8 mouse cellular contexts compared by ENCODE assay signal in the genomic region with DNA sequence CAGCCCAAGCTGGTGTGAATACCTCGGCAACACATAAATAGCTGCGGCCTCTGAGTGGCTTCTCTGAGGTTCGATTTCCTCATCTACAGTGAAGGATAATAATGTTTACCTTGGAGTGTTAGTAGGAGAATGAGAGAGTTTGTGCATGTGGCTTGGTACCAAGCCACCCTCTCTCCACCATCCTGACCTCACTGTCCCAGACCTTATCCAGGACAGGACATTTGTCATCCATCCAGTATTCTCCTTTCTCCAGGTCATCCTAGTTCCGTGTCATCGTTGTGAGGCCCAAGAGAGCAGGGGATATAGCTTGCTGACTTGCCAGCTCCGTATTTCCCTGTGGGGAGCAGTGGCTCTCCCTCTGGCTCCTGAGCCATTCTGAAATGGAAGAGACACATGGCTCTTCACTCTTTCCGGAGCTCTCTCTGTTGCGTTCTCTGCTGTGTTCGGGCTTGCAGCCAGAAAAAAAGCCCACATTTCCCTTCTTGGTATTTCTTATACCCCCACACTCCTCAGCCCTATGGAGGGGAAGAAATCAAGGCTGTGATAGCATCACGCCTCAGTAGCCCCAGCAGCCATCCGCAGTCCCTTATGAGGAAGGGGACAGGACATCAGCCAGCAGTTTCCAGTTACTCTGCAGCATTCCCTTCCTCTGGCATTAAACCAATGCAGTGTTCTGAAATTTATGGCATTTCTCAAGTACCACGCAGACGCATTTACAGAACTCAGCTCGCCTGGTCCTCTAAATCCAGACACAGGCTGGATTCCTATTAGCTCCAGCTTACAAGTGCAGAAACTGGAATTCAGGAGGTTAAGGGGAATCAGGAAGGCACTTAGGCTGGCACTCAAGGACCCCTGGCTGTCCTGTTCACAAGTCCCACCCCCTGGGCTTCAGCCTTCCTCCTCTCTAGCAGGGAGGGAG. TPM values are rescaled to one million over a fixed set of nuclear protein-coding genes. Genes with fewer than 3 reads are reported as not detected.
DNase-seq lines count a peak whose midpoint lies in the region; ATAC-seq and TF ChIP-seq lines count a peak whose summit lies in the region.

No protein-coding gene starts in this region.

- peak in 1 of 2 experiments; percentile 35 for DNase-seq in cerebellum, adult 2 months
- DNase-seq in cerebellum, adult 11 months = no peak
- DNase-seq in intestine, embryonic 14.5 days (ENCODE audit: low spot score) = peak; percentile 71
- DNase-seq in liver, postnatal 0 days = no peak
- DNase-seq in right cerebral cortex, postnatal 10 days (ENCODE audit: low spot score in 2 of 2) = peak; percentile 86 to 88
- DNase-seq in thymus, postnatal 4 days = no peak

- peak; percentile 49 for ATAC-seq in forebrain, embryonic 16.5 days
- peak; percentile 44 for ATAC-seq in intestine, embryonic 14.5 days (replicated peaks; ENCODE audit: low FRiP score, low TSS enrichment, low read depth)
- ATAC-seq in liver, postnatal 0 days = peak; percentile 39; the same call in 1 of the 2 replicates

- H3K36me3 ChIP-seq in forebrain, embryonic 16.5 days (ENCODE audit: control insufficient read depth, insufficient read depth) = no peaks in the 10 kb centered on the region
- no peaks in the 10 kb centered on the region for H3K36me3 ChIP-seq in intestine, embryonic 14.5 days (ENCODE audit: control insufficient read depth, insufficient read depth, low read length)
- no peaks in the 10 kb centered on the region for H3K36me3 ChIP-seq in liver, postnatal 0 days (replicated peaks; ENCODE audit: insufficient read depth, low read length)

- H3K4me1 ChIP-seq in cerebellum, adult 2 months (ENCODE audit: control insufficient read depth, insufficient read depth, low read length) = peaks cover 17% of the 10 kb centered on the region
- H3K4me1 ChIP-seq in bone marrow, adult 2 months (ENCODE audit: control insufficient read depth, insufficient read depth, low read length) = peaks cover 7% of the 10 kb centered on the region
- H3K4me1 ChIP-seq in forebrain, embryonic 16.5 days (replicated peaks; ENCODE audit: control insufficient read depth, insufficient read depth, low read length) = peaks cover 33% of the 10 kb centered on the region
- H3K4me1 ChIP-seq in intestine, embryonic 14.5 days (replicated peaks; ENCODE audit: control insufficient read depth, insufficient read depth, low read length) = peaks cover 38% of the 10 kb centered on the region
- H3K4me1 ChIP-seq in liver, postnatal 0 days (ENCODE audit: insufficient read depth) = peaks cover 26% of the 10 kb centered on the region

- no peak for TF ChIP-seq POLR2A in cerebellum, adult 2 months (IDR thresholded peaks at IDR 0.05; ENCODE audit: borderline replicate concordance, insufficient read depth, low read length)
- TF ChIP-seq POLR2A in bone marrow, adult 2 months (IDR thresholded peaks at IDR 0.05; ENCODE audit: borderline replicate concordance, control insufficient read depth, low read depth, low read length) = no peak

- H3K9me3 ChIP-seq in forebrain, embryonic 16.5 days (ENCODE audit: control insufficient read depth, low read length) = no peaks in the 10 kb centered on the region
- H3K9me3 ChIP-seq in intestine, embryonic 14.5 days (ENCODE audit: control insufficient read depth, low read length) = no peaks in the 10 kb centered on the region
- H3K9me3 ChIP-seq in liver, postnatal 0 days (ENCODE audit: low read length) = no peaks in the 10 kb centered on the region

- H3K27me3 ChIP-seq in cerebellum, adult 2 months (ENCODE audit: control insufficient read depth, insufficient read depth, low read length) = no peaks in the 10 kb centered on the region
- no peaks in the 10 kb centered on the region for H3K27me3 ChIP-seq in forebrain, embryonic 16.5 days (replicated peaks; ENCODE audit: control insufficient read depth, insufficient read depth, low read length)
- no peaks in the 10 kb centered on the region for H3K27me3 ChIP-seq in intestine, embryonic 14.5 days (replicated peaks; ENCODE audit: control insufficient read depth, insufficient read depth, low read length)
- no peaks in the 10 kb centered on the region for H3K27me3 ChIP-seq in liver, postnatal 0 days (ENCODE audit: insufficient read depth, low read length)

- peak overlapping the region; percentile 17; the same call in 1 of the 2 replicates for H3K27ac ChIP-seq in cerebellum, adult 2 months (ENCODE audit: insufficient read depth, low read length)
- peak overlapping the region; percentile 44; the same call in 1 of the 2 replicates for H3K27ac ChIP-seq in bone marrow, adult 2 months (ENCODE audit: control insufficient read depth, insufficient read depth, low read depth, low read length, poor library complexity)
- peak overlapping the region; percentile 53 for H3K27ac ChIP-seq in forebrain, embryonic 16.5 days (ENCODE audit: low read length)
- H3K27ac ChIP-seq in intestine, embryonic 14.5 days (ENCODE audit: low read depth) = peak overlapping the region; percentile 73
- peak overlapping the region; percentile 67 for H3K27ac ChIP-seq in liver, postnatal 0 days (ENCODE audit: low read depth)

- peak overlapping the region; percentile 37 for H3K4me2 ChIP-seq in forebrain, embryonic 16.5 days (ENCODE audit: low read length)
- H3K4me2 ChIP-seq in intestine, embryonic 14.5 days (ENCODE audit: low read length) = peak overlapping the region; percentile 39
- peak overlapping the region; percentile 67 for H3K4me2 ChIP-seq in liver, postnatal 0 days (ENCODE audit: low read depth, low read length)

- no peak overlapping the region for H3K9ac ChIP-seq in forebrain, embryonic 16.5 days (replicated peaks; ENCODE audit: low read depth, low read length)
- peak overlapping the region; percentile 23 for H3K9ac ChIP-seq in intestine, embryonic 14.5 days (ENCODE audit: low read length)
- H3K9ac ChIP-seq in liver, postnatal 0 days (replicated peaks) = peak overlapping the region; percentile 36; the same call in 1 of the 2 replicates

- H3K4me3 ChIP-seq in cerebellum, adult 2 months (replicated peaks; ENCODE audit: insufficient read depth, low read depth, low read length) = no peak overlapping the region
- no peak overlapping the region for H3K4me3 ChIP-seq in bone marrow, adult 2 months (replicated peaks; ENCODE audit: control insufficient read depth, low read depth, low read length)
- H3K4me3 ChIP-seq in forebrain, embryonic 16.5 days (replicated peaks; ENCODE audit: low read length) = no peak overlapping the region
- H3K4me3 ChIP-seq in intestine, embryonic 14.5 days (ENCODE audit: low read depth, low read length) = 0 out of 2 replicates have a peak overlapping the region, but pooled peaks have one; percentile 6
- no peak overlapping the region for H3K4me3 ChIP-seq in liver, postnatal 0 days (ENCODE audit: low read depth, low read length)

- 33% methylated on average over 14 of the region's 14 CpGs for WGBS in cerebellum, adult 2 months
- 6% methylated on average over 14 of the region's 14 CpGs for WGBS in bone marrow, adult 2 months
- 19% methylated on average over 14 of the region's 14 CpGs for WGBS in forebrain, embryonic 16.5 days
- WGBS in intestine, embryonic 14.5 days = 14% methylated on average over 14 of the region's 14 CpGs
- WGBS in liver, postnatal 0 days (ENCODE audit: insufficient replicate concordance) = 24% methylated on average over 14 of the region's 14 CpGs

- TF ChIP-seq CTCF in cerebellum, adult 2 months (IDR thresholded peaks at IDR 0.05; ENCODE audit: borderline replicate concordance, insufficient read depth, low read depth, low read length) = no peak
- no peak for TF ChIP-seq CTCF in bone marrow, adult 2 months (IDR thresholded peaks at IDR 0.05; ENCODE audit: control insufficient read depth, insufficient read depth, low read length)
- no peak for TF ChIP-seq CTCF in liver, postnatal 0 days (IDR thresholded peaks at IDR 0.05; ENCODE audit: low read depth)

- TF ChIP-seq EP300 in liver, postnatal 0 days (IDR thresholded peaks at IDR 0.05; ENCODE audit: low read depth) = no peak

RNA-seq across cellular contexts. Expression of a gene that starts 13.3 kb away (rescaled TPM):
- polyA plus RNA-seq in cerebellum, adult 2 months (2012; rRNA removed) = 1,979 and 2,002 TPM in 2 replicates
- 210 and 304 TPM in 2 replicates for polyA plus RNA-seq in bone marrow, adult 2 months (2011; ENCODE audit: insufficient read depth, insufficient read length, low replicate concordance, missing spikeins)
- polyA plus RNA-seq in forebrain, embryonic 16.5 days (2015; fragmentation: Nextera tagmentation; extraction: Ambion mirVana) = 1,924 and 2,147 TPM in 2 replicates
- polyA plus RNA-seq in intestine, embryonic 14.5 days (2014; fragmentation: Nextera tagmentation; extraction: Ambion mirVana) = 1,068 and 1,168 TPM in 2 replicates
- 397 and 413 TPM in 2 replicates for polyA plus RNA-seq in liver, postnatal 0 days (2015; fragmentation: Nextera tagmentation; extraction: Ambion mirVana)

RNA-seq across cellular contexts. Expression of a gene that starts 32.5 kb away (rescaled TPM):
- polyA plus RNA-seq in cerebellum, adult 2 months (2012; rRNA removed) = not detected in 2 replicates
- not detected in 2 replicates for polyA plus RNA-seq in bone marrow, adult 2 months (2011; ENCODE audit: insufficient read depth, insufficient read length, low replicate concordance, missing spikeins)
- not detected in 2 replicates for polyA plus RNA-seq in forebrain, embryonic 16.5 days (2015; fragmentation: Nextera tagmentation; extraction: Ambion mirVana)
- polyA plus RNA-seq in intestine, embryonic 14.5 days (2014; fragmentation: Nextera tagmentation; extraction: Ambion mirVana) = not detected in 2 replicates
- not detected in 2 replicates for polyA plus RNA-seq in liver, postnatal 0 days (2015; fragmentation: Nextera tagmentation; extraction: Ambion mirVana)

Comparison
In these comparisons a context has a peak if more than half of its experiments do, and no peak if none do; other contexts are left out.
1. DNase-seq: peak in intestine, embryonic 14.5 days (single experiment) and right cerebral cortex, postnatal 10 days (2 of 2); none in cerebellum, adult 11 months (single experiment), liver, postnatal 0 days (single experiment) and thymus, postnatal 4 days (single experiment).
2. H3K27ac ChIP-seq: peak in every context shown above with its lines; median percentile 73 in intestine, embryonic 14.5 days; 67 in liver, postnatal 0 days; 53 in forebrain, embryonic 16.5 days; 44 in bone marrow, adult 2 months; 17 in cerebellum, adult 2 months.
3. Peak in every context shown above with its lines, with median percentiles within 50 percentile points of each other: ATAC-seq and H3K4me2 ChIP-seq.